Mouse (Mus musculus) activated CD4-positive, CD25-positive, alpha-beta regulatory T cell, adult 4 months (primary cell): ENCODE measurements around the gene Usp37. TPM values are rescaled to one million over a fixed set of nuclear protein-coding genes. Genes with fewer than 3 reads are reported as not detected.
"Not testable (repeated sequence)": the region's sequence is repeated elsewhere in the genome, so short reads cannot be mapped to it uniquely, and the experiment has no call there.

Experiments used
- ATAC-seq: one replicate; pipeline ENCODE4 v1.8.0; 2017
- polyA plus RNA-seq, 2 experiments: library from polyadenylated mRNA; unstranded; fragments of 100-300 nt; shearing (Covaris generic); gene quantifications; one replicate each; pipeline ENCODE4 v1.2.1; 2017

Usp37 gene
- 10 to 100 TPM; 19.6 to 27.0 TPM for polyA plus RNA-seq

DNA sequence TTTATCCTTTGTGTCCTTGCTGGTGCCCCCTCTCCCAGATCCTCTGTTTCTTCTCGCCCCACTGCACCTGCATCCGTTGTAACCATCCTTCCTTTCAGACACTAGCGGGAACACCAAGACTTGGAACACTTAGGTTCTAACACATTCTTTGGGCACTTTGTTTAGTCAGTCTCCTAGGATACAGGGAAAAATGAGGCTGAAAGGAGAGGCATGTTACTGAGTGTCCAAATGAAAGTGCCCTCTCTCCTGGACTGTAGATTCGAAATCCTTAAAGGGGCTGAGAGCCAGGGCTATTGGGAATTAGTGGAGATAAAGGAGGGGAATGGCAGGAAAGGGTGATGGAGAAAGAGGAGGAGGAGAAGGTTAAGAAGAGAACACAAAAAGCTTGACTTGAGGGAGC, at the start of gene Usp37:
Usp37 (minus strand) TSS at position 101 of the 400 bp plus-strand sequence.
- ATAC-seq = no peak

DNA sequence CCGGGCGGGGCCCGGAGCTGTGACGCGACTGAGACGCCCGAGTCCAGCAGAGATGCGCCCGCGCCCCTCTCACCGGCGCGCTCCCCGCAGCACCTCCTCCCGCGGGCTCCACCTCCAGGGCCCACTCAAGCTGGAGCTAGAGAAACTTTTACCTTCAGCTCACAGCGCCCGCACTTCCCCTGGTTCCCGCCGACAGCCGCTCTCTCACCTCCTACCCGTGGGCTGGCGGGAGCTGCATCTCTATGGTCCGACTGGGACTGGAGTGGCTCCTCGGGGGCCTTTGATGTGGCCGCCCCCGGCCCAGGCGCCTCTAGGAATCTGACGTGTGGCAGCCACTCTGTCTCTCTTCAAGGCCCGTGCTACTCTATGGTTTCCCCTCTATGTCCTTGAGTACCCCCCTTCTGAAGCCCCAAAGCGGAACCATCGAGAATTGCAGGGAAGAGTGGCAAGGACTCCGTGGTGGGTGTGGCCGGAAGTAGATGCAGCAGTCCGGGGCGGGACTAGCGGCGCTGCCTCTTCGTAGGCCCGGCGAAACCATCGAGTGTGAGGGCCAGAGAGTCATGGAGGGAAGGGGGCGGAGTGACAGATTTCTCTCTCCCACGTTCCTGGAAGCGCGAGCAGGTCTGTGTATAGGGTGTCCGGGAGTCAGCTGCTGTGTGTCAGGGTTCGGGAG, 43.8 kb upstream of the Usp37 start, which contains the start of the genes Zfp142 and Bcs1l:
Zfp142 (minus strand) TSS at position 474 of the 673 bp plus-strand sequence.
Bcs1l (plus strand) TSS at position 517 of the 673 bp plus-strand sequence.
- ATAC-seq = peak; percentile 92

DNA sequence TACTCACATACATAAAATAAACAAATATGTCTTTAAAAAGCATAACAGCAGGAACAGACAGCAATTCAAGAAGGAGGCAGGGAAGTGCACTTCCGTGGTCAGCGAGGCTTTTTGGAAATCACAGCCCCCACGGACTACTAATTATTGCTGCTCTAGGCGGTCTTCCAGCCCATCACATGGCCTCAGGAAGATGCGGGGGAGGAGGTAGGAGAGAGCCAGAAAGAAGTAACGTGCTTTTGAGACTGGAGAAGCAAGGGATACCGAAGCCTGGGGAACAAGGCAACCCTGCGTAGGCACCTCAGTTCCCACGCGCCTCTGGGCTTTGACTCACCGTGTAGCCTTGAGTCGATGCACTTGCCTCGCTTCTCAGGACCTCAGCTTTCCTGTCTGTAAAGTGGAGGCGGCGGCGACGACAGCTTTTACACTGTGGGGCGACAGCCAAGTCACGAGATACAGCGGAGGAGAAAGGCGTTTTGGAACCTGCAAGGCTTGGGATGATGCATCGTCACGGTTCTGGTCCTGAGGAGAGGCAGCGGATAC, 43.2 kb upstream of the Usp37 start:
- no peak for ATAC-seq

DNA sequence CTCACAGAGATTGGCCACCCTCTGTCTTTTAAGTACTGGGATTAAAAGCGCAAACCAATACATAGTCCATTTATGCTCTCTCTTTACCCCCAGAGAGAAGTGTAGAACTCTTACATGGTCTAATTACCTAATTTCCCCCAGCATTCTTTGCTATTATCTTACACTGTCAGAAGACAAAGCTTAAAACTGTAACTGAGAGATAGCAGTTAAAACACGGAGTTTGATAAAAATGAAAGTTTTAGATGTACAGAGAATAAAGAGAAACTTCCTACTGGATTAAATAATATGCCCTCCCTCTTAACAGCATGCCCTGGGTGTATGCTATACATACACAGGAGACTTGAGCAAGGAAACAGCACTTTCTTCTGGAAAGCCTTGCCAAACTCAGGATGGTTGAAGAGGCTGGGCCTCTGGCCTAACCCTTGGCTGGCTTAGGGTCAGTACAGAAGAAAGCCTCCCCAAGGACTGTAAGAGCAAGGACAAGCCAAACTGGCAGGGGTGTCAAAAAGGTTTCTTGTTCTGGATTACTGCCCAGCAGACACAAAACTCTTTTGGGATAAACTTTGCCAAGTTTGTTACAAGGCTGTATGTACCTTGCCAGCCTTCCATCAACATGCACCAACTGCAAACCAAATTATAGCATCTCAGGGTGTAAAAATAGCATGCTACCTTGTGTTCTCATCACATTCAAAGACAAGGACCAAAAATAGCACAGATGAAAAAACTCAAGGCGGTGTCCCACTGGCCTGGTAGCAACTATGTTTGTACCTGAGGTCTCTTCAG, 40.7 kb upstream of the Usp37 start:
- no peak for ATAC-seq

DNA sequence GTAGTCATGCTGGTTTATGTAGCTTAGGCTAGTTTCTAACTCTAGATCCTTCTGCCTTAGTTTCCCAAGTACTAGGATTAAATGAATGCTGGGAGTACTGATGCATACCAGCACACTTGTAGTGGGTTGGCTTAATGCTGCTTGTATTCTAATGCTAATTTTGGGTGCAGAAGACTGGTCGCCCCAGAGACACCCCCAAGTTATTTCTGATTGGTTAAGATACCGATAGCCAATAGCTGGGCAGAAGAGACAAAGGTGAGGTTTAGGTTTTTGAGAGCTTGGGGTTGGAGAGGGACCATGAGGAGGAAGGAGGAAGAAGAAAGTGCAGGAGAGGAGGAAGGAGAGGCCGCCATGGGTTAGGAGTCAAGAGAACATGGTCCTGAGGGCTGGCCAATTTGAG, 38.5 kb upstream of the Usp37 start:
- no peak for ATAC-seq

DNA sequence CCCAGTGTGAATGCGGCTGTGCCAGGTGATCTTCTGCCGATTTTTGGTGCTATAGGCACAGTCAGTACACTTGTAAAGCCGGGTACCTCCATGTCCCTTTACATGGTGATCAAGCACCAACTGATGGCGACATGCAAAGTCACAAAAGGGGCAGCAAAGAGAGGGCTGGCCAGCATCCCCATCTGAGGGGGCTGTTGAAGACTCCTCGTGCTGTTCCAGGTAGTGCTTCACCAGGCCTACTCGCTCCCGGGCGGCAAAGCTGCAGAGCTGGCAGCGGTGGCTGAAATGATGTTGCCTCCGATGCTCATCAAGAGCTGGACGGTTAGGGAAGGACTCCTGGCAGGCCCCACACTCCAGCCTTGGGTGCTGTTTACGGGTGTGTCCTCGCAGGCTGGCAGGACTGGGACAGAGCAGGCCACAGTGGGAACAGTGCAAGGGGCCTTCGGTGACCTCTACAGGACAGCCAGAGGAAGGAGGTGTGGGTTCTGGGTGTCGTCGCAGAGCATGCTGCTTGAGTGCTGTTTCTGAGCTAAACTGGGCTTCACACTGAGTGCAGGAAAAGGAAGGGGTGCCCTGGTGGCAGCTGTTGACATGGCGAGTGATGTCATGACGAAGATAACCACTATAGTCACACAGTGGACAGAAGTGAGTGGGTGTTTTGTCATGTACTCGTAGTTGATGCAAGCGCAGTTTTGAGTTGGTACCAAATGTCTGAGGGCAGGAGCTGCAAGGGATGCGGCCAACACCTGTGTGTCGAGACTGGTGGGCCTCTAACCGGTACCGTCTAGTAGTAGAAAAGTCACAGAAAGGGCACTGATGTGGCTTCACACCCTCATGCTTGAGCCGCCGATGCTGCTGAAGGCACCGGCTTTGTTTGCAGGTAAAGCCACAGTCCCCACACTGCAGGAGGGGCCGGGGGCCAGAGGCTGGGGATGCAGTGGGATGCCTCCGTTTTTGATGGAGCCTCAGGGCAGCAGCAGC, 25.9 kb upstream of the Usp37 start:
- ATAC-seq = no peak

DNA sequence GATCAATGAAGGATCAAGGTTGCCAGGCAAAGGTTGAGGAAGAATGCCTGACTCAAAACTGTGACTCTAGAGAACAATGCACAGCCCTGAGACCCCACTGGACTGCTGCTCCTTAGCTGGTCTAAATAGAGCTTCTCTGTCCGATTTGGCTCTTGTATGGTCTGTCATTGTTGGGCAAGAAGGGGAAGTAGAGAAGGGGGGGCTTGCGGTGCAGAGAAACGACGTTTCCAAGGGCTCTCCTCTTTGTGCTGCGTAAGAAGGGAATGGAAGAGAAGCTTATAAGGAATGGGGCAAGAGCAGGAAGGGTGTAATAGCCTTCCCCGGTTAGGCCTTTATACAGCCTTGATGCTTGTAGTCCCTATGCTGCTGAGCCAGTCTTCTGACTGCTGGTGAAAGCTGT, 21.8 kb upstream of the Usp37 start:
- ATAC-seq = no peak

DNA sequence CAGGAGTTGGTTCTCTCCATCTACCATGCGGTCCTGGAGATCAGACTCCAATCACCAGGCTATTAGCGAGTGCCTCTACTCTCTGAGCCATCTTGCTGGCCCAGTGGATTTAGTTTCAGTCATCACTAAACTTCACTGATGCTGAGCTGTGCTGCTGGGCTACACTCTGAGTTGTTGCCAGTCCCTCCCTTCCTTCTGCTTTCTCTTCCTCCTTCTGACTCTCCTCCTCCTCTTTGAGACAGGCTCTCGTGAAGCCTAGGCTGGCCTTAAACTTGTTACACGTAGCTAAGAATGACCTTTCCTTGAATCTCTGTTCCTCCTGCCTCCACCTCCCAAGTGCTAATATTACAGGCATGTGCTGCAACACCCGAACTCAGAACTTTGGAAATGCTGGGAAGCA, 15.0 kb upstream of the Usp37 start:
- no peak for ATAC-seq

DNA sequence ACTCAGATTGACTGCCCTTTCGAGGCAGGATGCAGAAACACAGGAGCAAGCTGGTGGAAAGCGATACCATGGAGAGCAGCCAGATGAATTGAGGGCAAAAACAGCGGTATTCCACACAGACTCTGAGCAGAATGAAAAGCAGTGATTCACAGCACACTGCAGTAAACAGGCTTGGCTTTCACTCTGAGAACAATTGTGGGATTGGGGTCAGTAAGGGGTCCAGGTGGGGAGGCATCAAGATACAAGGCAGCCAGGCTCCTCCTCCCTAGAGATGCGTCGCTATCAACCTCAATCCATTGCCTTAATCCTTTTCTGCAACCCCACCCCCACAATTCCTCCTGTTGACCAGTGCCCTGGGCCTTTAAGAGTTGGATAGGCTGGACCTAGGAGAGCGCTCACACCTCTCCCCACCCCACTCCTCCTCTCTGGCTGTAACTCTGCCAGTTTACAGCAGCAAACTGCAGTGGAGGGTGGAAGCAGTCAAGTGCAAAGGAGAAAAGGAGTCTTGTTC, 1.6 kb downstream of the Usp37 start, which contains the start of gene Plcd4:
Plcd4 (plus strand) TSS at position 438 of the 511 bp plus-strand sequence.
- no peak for ATAC-seq

DNA sequence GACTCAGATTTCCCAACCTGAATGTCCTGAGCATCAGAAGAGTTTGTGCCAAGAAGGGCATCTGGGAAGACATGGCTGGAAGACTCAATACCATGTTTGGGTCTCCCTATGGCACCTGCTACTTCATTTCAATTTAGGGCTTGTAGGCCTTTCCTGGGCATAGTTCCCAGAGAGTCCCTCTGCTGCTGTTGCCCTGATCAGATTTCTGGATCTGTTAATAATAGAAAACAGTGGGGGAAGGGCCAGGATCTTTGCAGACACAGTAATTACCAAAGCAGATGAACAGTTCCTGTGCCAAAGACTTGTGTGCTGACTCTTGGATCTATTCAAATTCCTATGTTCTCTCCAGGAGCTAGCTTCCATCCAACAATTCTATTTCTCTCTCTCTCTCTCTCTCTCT, 5.4 kb downstream of the Usp37 start:
- ATAC-seq = no peak

DNA sequence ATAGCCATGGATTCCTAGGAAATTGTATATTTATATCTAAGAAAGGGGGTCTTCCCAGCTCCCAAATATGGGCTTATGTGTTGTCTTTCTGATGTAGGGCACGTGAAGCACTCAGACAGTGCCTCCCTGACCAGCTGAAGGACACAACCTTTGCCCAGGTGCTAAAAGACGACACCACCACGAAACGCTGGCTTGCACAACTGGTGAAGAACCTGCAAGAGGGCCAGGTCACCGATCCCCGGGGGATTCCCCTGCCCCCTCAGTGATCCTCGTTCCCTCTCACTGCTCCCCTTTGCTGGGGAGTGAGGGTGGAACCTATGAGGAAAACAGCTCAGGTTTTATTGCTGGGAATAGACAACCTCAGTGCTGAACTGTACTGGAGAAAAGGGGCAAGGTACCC, 15.5 kb downstream of the Usp37 start:
- ATAC-seq = no peak

DNA sequence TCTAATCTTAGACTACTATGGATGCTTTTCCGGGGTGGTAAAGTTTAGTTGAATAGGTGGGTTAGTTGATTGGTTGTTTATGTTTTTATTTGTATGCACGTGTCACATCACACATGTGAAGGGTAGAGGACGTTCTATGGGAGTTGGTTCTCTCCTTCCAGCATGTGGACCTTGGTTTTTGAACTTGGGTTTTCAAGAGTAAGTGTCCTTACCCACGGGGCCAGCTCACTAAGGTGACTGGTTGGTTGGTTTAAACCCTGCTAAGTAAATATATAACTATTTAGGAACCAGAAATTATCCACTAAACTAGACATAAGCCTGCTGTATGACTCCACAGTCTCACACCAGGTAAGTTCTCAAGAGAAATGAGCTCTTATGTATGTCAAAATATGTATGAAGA, 19.3 kb downstream of the Usp37 start:
- no peak for ATAC-seq

DNA sequence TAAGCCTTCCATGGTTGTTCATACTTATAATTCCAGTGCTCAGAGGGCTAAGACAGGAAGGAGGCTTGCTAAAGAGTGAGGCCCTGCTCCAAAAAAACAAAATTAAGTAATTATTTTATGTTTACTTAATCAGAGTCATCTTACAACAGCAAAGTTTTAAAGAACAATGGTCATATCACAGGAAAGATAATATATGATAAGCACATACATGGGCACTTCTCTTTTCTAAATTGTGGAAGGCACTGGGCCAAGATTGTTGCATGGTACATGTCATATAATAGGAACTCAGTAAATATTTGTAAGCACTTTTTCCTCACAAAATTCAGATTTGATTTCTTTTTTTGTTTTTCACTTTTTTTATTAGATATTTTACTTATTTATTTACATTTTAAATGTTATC, 24.2 kb downstream of the Usp37 start:
- ATAC-seq = no peak

DNA sequence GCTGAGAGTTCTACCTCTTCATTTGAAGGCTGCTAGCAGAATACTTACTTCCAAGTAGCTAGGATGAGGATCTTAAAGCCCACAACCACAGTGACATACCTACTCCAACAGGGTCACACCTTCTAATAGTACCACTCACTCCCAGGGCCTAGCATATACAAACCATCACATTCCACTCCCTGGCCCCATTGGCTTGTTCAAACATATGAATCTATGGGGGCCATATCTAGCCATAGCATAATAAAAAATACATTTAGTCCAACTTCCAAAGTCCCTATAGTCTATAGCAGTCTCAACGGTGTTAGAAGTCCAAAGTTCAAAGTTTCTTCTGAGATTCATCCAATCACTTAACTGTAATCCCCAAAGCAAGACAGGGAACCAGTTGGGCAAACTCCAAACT, 31.1 kb downstream of the Usp37 start:
- ATAC-seq = not testable (repeated sequence)

DNA sequence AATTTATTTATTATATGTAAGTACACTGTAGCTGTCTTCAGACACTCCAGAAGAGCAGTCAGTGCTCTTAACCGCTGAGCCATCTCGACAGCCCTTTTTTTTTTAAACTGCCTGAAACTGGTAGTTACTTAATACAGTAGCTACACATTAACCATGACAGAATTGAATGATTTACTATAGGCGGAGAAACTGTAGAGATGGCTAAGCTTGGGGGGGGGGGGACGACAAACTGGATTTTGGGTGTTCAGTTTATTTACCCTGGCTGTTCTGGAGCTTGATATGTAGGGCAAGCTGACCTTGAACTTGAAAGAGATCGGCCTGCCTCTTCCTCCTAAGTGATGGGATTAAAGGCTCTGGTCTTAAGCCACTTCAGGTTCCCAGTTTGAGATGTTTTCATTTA, 32.8 kb downstream of the Usp37 start:
- no peak for ATAC-seq

DNA sequence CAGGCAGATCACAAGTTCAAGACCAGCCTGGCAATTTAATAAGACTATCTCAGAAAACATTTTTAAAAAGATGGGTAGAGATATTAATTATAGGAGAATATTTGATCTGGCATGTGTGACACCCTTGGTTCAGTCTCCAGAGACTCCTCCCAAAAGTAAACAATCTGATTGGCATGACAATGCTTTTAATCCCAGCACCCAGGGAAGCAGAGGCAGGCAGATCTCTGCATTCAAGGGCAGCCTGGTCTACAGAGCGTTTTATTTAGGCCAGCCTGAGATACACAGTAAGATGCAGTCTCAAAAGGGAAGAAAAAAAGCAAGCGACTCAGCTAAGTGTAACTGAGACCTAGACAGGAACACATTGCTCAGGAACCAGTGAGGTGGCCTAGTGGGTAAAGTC, 36.3 kb downstream of the Usp37 start:
- no peak for ATAC-seq

DNA sequence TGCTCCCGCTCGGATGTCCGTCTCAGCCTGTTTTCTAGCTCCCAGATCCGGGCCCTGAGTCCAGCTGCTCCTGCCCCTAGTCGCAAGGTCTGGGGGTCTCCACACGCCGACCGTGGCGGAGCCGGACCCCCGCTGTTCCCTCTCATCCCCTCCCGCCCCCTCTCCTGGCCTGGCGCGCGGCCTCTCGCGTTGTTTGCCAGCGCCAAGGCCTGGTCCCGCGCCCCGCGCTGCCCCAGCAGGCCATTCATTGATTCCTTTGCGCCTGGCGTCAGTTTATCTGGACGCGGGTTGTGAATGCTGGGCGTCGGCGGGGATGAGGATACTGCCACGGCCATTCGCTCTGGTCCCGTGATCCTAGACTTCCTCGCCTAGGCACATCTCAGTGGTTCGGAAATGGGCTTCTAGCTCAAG, 37.6 kb downstream of the Usp37 start:
- ATAC-seq = no peak

DNA sequence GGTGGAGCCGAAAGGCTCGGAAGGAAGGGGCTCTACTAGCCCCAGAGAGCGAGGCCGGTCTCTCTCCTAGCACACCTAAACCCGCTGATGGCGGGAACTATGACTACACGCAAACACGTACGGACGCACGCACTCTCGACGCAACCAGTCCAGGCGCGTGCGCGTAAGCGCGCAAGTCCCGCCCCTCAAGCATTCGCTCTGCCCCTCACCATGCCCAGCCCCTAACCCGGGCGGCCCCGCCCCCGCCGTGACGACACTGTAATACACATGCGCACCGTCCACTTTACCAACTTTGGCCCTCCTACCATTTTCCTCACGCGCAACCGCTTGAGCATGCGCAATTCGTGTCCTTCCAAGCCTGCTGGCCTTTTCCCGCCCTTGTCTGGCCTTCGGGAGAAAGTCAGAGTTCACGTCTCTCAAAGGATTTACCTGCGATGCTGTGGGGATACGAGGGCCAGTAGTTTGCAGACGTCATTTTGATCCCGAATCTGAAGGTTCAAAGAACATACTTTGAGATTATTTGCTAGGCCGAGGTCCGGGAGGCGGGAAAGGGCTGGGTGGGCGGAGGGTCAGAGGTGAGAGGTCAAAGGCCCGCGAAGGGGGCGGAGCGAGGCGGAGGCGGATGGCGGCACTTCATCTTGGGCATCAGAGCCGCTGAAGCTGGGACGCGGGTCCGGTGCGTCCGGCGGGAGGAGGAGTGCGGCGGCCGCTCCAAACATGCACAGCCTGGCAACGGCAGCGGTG, 38.2 kb downstream of the Usp37 start, which contains the start of gene Cnot9:
Cnot9 (plus strand) TSS at position 338 of the 744 bp plus-strand sequence.
- ATAC-seq = peak; percentile 96

DNA sequence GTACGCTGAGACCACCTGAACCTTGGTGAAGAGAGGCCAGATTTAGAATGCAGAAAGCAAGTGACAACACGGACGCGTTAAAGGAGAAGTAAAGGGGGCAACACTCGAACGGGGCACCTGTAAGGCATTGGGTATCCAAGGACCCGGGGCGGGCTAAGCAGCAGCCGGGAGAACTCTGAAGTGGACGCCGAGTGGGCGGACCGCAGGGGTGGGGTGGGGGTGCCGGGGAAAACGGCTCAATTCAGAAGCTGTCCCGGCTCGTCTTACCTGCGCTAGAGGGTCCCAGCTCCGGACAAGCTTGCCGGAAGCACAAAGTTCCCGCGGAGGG, 38.7 kb downstream of the Usp37 start:
- no peak for ATAC-seq

DNA sequence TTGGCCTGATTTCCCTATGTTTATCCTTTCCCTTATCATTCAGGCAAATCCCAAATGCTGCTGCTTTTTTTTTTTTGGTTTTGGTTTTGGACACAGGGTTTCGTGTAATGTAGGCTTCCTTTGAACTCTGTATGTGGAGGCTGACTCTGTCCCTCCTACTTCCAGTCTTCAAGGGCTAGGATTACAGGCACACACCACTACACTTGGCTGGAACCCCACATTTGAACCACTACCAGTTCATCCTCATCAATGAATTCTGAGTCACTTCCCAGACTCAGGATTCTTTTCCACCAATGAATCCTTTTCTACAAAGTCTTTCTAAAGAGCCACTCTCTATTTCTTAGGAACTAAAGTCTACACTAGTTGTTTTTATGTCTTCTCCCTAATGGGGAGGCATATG, 43.0 kb downstream of the Usp37 start:
- ATAC-seq = no peak

DNA sequence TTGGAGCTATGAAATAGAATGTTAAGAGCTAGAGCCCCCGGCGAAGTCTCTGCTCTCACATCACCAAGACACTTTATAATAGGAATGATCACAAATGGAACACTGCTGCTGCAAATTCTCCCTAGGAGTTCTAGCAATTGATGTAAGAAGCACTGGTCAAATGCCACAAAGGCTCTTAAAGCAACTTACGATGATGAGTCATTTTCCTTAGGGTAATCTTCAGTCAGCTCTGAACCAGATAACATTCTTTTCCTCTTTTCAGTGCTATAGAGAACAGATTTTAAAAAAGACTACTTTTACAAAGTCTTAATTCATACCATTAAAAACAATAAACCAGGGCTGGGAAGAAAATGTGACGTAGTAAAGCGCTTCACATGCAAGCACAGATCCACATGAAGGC, 58.3 kb downstream of the Usp37 start:
- ATAC-seq = no peak

DNA sequence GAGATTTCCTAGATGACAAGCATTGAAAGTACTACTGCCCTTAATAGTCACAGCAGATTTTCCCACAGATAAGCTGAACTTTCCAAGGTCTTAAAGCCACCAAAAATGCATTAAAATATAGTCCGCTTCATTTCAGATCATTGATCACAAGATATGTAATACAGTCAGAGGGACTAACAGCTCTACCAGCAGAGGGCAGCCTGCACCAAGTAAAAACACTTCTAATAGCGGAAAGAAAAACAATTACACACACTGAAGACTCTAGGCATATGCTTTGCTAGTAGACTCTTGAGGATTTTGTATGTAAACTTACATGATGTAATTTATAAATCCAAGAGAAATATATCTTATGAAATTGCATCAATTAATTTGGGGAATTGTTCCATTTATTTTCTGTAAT, 83.8 kb downstream of the Usp37 start:
- peak; percentile 19 for ATAC-seq
